Mouse (Mus musculus) spleen, adult 2 months (tissue): ENCODE data around the gene 4930578G10Rik. TPM values are rescaled to one million over a fixed set of nuclear protein-coding genes. Genes with fewer than 3 reads are reported as not detected.
"Not testable (repeated sequence)": the region's sequence is repeated elsewhere in the genome, so short reads cannot be mapped to it uniquely, and the experiment has no call there.

Experiments used
- DNase-seq, 2 experiments: peaks; one replicate each; pipeline versions ENCODE4 v3.0.0 to v3.0.0-alpha.2; 2012 to 2021; ENCODE audit warnings: low spot score in 2 of 2, low read depth in 1 of 2
- H3K27ac ChIP-seq: fragments of 200-500 bp; 2 replicates; pipeline ENCODE4 v1.5.1; 2012; ENCODE audit warnings: low read length, inconsistent platforms; ENCODE audit not compliant: insufficient read depth
- H3K27me3 ChIP-seq: fragments of 200-500 bp; 2 replicates; pipeline ENCODE4 v1.6.1; 2012; ENCODE audit warnings: mild to moderate bottlenecking, moderate library complexity, low read length, inconsistent platforms; ENCODE audit not compliant: control insufficient read depth, insufficient read depth
- H3K36me3 ChIP-seq: fragments of 200-500 bp; 2 replicates; pipeline ENCODE4 v1.6.1; 2012; ENCODE audit warnings: mild to moderate bottlenecking, low read length, inconsistent platforms; ENCODE audit not compliant: control insufficient read depth, insufficient read depth
- H3K4me1 ChIP-seq: fragments of 200-500 bp; 2 replicates; pipeline ENCODE4 v1.6.1; 2011; ENCODE audit warnings: inconsistent platforms; ENCODE audit not compliant: control insufficient read depth, insufficient read depth, insufficient read length
- H3K4me3 ChIP-seq: fragments of 200-500 bp; 2 replicates; pipeline ENCODE4 v1.5.1; 2011; ENCODE audit warnings: mild to moderate bottlenecking, inconsistent platforms; ENCODE audit not compliant: insufficient read depth, insufficient read length; ENCODE audit errors: extremely low read depth
- CTCF ChIP-seq: fragments of 200-500 bp; IDR thresholded peaks from 2 replicates; pipeline ENCODE4 v1.5.1; 2011; ENCODE audit warnings: mild to moderate bottlenecking, inconsistent platforms; ENCODE audit not compliant: insufficient read depth, insufficient read length, insufficient replicate concordance; ENCODE audit errors: extremely low read depth
- POLR2A ChIP-seq: fragments of 200-500 bp; IDR thresholded peaks from 2 replicates; pipeline ENCODE4 v1.6.1; 2011; ENCODE audit warnings: low read depth, low read length, inconsistent platforms
- WGBS: fragments of 180-500 bp; shearing (Covaris S2); methylation state at CpG from one replicate; pipeline ENCODE4 v1.1.7; 2018; 5-methylcytosine and 5-hydroxymethylcytosine counted together
- polyA plus RNA-seq: library from polyadenylated mRNA; depleted of rRNA; stranded (reverse); fragments of >200 nt; gene quantifications from 2 replicates; pipeline ENCODE4 v1.2.3, GENCODE M21; 2012; rRNA removed

The 4930578G10Rik gene
- polyA plus RNA-seq, result 0.30 TPM in 1 of 2 replicates, not detected in the other

DNA sequence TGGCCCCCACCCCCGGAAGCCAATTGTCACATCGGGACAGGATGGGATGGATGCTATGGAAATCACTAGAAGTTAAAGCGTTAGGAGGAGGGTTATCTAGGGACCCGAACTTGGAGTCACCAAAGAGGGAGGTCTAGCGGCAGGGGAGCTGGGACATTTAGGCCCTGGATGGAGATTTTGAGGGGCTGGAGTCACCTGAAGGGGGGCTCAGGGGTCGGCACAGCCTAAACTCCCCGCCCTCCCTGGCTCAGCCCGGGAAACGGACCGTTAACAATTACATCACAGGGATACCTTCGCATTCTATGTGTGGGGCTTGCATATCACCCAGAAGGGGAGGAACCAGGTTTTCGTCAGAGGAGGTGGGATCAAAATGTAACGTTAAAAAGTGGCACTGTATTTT, at the start of gene 4930578G10Rik:
4930578G10Rik (plus strand) TSS at position 301 of the 400 bp plus-strand sequence.
- not testable (repeated sequence) for H3K36me3 ChIP-seq, H3K4me1 ChIP-seq, H3K27me3 ChIP-seq, DNase-seq, H3K27ac ChIP-seq, H3K4me3 ChIP-seq
- WGBS, result no CpG with 5 or more reads among the region's 13 CpGs

DNA sequence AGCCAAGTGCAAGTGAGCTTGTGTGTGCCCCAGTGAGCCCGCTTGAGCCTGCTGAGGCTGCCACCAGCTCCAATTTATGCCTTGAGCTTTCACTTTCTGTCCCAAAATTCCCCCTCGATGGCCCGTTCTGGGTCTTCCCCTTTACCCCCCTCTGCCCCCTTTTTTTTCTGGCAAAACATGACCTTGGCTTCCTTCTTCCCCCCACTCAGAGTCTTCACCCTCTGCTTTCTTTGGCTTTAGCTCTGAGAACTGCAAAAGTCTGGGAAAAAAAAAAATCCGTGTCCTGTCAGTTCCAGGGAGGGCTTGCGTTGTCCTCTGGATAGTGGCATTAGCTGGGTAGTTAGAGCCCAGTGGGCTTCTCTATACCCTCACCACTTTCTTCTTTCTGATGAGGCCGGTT, 21.1 kb downstream of the 4930578G10Rik start, which contains the start of gene Ccl19:
Ccl19 (minus strand) TSS at position 101 of the 400 bp plus-strand sequence.
- WGBS, result no CpG with 5 or more reads among the region's 6 CpGs
- H3K4me1 ChIP-seq, H3K4me3 ChIP-seq, DNase-seq, H3K27ac ChIP-seq, H3K36me3 ChIP-seq, H3K27me3 ChIP-seq: not testable (repeated sequence)

DNA sequence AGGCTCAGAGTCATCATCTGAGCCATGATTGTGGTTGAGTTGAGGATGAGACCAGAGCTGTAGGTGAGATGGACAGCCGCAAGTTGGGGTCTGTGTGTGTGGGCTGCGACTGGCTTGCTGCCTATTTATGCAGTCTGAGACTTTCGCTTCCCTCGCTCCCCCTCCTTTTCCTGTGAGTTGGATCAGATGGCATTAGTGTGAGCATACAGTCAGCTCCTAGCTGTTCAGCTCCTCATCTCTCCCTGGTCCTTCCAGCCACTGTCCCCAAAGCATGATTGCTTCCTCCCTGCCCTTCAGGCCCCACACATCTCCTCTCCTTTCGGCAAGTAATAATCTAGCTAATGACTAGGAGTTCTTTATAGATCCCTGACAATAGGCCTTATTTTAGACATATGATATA, 38.5 kb downstream of the 4930578G10Rik start, which contains the start of gene Ccl21a:
Ccl21a (minus strand) TSS at position 101 of the 400 bp plus-strand sequence.
- not testable (repeated sequence) for DNase-seq, H3K27me3 ChIP-seq, H3K27ac ChIP-seq, H3K36me3 ChIP-seq, H3K4me3 ChIP-seq, H3K4me1 ChIP-seq
- no CpG with 5 or more reads among the region's 5 CpGs for WGBS

DNA sequence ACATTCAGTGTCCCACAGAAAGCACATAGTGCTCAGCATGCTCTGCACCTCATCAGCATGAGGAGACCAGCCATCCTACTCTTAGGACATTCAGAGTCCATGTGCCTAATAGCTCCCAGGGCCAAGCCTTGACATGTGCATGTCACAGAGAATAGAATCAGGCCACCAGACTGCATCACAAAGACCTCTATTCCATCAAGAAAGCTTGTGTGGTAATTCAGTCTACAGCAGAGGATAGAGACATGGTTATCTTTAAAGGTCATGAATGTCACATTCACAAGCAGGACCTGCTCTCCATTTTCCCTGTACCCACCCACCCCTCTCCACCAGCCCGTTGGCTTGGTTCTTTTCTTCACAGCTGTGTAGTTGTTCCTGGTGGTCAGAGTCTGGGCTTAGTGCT, 118.4 kb downstream of the 4930578G10Rik start, which contains the start of gene Fam205a1:
Fam205a1 (minus strand) TSS at position 101 of the 400 bp plus-strand sequence.
- not testable (repeated sequence) for H3K27ac ChIP-seq, H3K4me1 ChIP-seq, H3K4me3 ChIP-seq, H3K36me3 ChIP-seq, DNase-seq, H3K27me3 ChIP-seq
- 90% methylated on average over 1 of the region's 1 CpGs for WGBS

DNA sequence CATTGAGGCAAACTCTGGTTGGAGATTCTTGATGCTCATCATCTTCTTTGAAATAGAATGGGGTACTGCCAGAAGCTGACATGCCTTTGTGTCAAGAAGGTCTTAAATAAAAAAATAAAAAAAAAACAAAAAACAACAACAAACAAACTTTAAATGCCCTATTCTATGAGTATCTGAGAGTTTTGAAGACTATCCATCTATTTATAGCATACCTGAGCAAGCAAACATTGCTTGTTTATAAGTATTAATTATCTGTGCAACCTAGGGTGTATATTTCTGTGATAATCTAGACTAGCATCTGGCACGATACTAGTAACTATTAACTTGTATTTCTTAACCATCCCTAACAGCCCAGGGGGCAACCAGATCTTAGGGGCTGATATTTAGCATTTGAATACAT, 121.3 kb downstream of the 4930578G10Rik start, which contains the start of gene Gm12394:
Gm12394 (minus strand) TSS at position 101 of the 400 bp plus-strand sequence.
- not testable (repeated sequence) for H3K4me1 ChIP-seq, H3K4me3 ChIP-seq, H3K27ac ChIP-seq, DNase-seq, H3K27me3 ChIP-seq, H3K36me3 ChIP-seq
- WGBS, result 72% methylated on average over 1 of the region's 1 CpGs

DNA sequence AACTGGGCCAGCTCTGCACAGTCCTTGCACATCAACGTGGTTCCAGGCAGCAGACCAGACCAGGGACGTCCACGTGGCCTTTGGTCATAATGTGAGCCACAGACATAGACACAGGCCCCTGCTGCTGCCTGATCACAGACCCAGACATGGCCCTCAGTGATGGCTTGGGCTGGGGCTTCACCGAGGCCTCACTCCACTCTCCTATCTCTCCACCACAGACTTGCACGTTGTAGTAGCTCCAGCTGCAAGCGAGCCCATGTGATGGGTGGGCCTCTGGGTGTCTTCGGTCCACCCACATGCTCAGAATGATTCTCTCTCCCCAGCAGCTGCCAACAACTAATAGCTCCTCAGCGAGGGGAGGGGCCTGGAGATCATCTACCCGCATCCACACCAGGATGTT, 125.1 kb downstream of the 4930578G10Rik start:
- DNase-seq, H3K4me3 ChIP-seq, H3K4me1 ChIP-seq, H3K36me3 ChIP-seq, H3K27me3 ChIP-seq, H3K27ac ChIP-seq: not testable (repeated sequence)
- 84% methylated on average over 9 of the region's 9 CpGs for WGBS

DNA sequence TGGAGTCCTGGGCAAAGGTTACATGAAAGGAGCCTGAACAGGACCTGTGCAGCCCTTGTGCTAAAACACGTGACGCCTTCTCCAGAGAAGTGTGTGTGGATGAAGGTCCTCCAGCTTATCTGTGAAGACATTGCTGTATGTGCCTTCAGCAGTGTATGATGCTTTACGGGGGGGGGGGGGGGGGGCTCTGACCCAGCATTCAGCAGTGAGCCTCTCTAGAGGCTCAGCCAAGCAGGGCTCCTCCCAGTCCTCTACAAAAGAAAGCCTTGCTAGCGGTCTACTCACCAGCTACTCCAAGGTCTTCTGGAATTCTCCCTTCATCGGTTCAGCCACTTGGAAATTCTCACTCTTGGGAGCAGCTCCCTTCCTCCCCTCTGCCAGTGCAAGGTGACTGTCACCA, 128.1 kb downstream of the 4930578G10Rik start:
- H3K4me1 ChIP-seq, H3K36me3 ChIP-seq, H3K27ac ChIP-seq, DNase-seq, H3K4me3 ChIP-seq, H3K27me3 ChIP-seq: not testable (repeated sequence)
- 82% methylated on average over 5 of the region's 5 CpGs for WGBS

DNA sequence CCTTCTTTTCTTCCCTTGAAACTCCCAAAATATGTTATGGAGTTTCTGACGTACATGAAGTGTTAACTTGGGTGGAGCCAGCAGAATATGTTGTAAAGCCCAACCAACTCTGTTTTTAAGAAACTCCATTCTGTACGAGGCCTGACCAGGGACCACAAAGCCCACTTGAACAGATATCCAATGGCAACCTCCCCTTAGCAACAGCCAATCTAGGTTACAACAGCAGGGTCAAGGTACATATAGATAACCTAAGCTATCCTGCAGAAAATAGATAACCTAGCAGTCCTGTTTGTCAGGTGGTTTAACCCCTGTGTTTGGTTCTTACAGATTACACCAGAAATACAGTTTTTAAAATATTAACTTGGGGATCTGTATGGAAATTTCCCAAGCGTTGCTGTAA, 132.0 kb downstream of the 4930578G10Rik start:
- Histone ChIP-seq H3K27me3 (no peaks in the 10 kb centered on the region), H3K27ac (no peak overlapping the region), H3K36me3 (no peaks in the 10 kb centered on the region), H3K4me1 (peaks cover 3% of the 10 kb centered on the region), H3K4me3 (no peak overlapping the region)
- DNase-seq, result no peak
- WGBS, result 75% methylated on average over 3 of the region's 3 CpGs
- no peak for TF ChIP-seq POLR2A
- no peak for TF ChIP-seq CTCF
